Mouse (Mus musculus) liver, embryonic 14.5 days (tissue): Measurements from ENCODE around the gene Slc22a20.

Source experiments
- CTCF ChIP-seq: IDR thresholded peaks from 2 replicates; pipeline ENCODE4 v1.5.1; 2016; ENCODE audit warnings: antibody characterized with exemption, low read depth, control low read depth
- EP300 ChIP-seq: IDR thresholded peaks from 2 replicates; pipeline ENCODE4 v1.6.1; 2016; ENCODE audit warnings: antibody characterized with exemption, low read depth

DNA sequence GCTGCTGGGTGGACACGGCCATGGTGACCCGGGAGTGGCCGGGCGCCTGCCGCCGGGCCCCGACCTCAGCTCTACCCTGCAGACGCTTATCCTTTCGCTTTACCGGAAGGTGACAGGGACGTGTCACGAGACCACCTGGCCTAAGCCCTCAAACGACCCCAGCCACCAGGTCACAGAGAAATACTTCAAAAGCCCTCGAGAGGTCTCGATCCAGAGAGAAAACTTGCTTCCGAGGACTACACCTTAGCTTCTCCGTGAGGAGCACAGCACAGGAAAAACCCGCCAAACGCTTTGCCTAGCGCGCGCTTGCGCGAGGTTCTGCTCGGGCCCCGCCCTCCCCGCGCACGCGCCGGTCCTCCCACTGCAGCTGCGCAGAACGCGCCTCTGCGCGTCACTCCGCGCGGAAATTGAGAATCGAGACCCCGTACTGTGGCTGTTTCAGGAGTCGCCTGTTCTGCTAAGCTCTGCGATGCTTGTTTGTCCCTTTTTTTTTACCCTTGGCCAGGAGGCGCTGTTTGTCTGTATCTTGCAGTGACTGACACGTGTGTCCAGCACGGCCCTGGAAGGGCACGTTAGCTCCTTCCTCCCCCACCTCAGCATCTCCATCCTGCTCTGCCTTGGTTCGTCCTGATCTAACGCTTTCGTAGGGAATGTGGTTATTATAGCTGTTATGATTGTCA is 21.9 kb downstream of the Slc22a20 start, which contains the start of gene Pola2:
- TF ChIP-seq CTCF = peak; percentile 37
- TF ChIP-seq EP300 = no peak
